Mouse (Mus musculus): ENCODE data around the gene Grxcr1. TPM values are rescaled to one million over a fixed set of nuclear protein-coding genes. Genes with fewer than 3 reads are reported as not detected.
A peak's percentile ranks its signal among the peaks of the same experiment; 100 is the strongest.

Grxcr1 gene
- not detected for total RNA-seq (2021)

DNA sequence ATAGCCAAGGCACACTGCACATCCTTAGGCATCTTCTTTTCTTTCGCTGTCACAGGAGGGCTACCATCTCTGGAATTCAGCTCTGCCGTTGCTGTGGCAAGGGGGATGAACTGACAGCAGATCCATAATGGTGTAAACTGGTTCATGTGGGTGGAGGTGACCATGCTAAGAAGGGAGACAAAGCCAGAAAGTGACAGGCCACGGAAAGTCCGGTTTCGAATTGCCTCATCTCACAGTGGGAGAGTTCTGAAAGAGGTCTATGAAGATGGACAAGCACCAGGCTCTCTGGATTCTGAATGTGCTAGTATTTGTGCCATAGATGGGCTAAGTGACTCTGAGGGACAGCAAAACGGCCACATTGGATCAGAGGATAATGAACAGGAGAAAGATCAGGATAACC is at the start of gene Grxcr1:
Gene Grxcr1 (plus strand): TSS at position 92 of the 400 bp plus-strand sequence.
- DNase-seq: no peak
- intact Hi-C loops (cut with DNase I): no loop called here

DNA sequence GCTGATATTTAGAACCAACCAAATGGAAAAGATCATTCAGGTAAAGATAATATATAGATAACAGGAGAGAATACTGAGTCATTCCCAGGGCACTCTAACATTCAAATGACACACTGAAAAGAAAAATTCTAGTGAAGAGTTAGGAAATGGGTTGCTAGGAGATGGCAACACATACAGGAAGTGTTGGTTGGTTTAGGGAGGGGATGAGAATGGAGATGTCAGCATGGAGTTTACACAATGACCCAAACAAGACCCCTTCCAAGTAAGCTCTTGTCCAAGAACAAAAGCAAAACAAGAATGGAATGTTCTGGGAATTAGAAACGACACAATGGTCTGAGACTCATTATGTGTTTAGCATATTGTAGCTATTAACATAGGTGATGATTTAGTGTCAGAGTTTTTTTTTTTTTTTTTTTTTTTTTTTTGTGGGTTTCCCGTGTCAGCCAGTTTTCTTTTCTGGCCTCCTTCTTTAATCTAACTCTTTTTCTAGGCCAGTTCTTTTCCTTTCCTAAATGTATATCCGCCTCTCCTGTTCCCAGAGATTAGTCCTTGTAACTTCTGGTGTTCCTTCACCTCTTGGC is 49.6 kb upstream of the Grxcr1 start:
- intact Hi-C loops (cut with DNase I): no loop called here
- DNase-seq: no peak

GRCm38 (mm10) chr5:67990426-67990825 is 41.2 kb upstream of the Grxcr1 start:
- DNase-seq: no peak
- intact Hi-C loops (cut with DNase I): no loop called here

- intact Hi-C loops (cut with DNase I): no loop called here
- DNase-seq: no peak
Observed at GRCm38 (mm10) chr5:68002611-68003010, 29.0 kb upstream of the Grxcr1 start.

DNA sequence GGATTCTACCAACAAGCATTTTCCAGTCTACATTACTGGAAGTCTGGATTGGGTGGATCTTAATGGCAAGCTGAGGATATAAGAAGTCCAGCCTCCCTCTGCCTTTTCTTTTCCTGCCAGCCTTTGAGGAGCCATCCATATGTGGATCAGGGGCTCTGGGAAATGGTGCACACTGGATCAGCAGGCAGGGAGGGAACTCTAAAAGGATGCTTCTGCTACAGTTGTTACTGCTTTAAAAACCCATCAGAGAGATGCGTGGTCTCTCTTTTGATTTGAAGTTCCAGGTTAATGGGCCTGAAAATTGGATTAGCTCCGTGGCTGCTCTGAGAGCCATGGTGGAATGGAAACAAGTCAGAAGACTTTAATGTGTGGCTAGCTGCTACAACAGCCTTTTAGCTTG is 27.7 kb upstream of the Grxcr1 start:
- DNase-seq: no peak
- intact Hi-C loops (cut with DNase I): no loop called here

DNA sequence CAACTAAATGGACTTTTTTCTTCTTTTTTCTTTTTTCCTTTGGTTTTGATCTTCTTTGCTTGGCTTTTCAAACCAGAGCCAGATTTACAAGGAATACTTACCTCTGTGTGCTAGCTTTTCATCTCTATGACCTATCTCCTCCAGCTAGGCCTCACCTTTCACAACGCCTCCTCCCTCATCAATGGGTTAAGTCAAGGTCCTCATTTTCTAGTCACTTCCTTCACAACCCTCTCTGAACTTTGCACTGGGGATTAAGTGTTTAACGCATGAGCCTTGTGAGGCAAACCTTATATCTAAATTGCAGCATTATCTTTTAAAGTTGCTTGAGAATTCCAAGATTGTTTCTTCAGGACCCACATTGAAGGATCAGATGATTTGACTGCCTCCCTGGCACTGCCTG is 27.2 kb upstream of the Grxcr1 start:
- DNase-seq: no peak
- intact Hi-C loops (cut with DNase I): no loop called here

- intact Hi-C loops (cut with DNase I): no loop called here
- no peak for DNase-seq
Observed at GRCm38 (mm10) chr5:68007074-68007473, 24.6 kb upstream of the Grxcr1 start.

DNA sequence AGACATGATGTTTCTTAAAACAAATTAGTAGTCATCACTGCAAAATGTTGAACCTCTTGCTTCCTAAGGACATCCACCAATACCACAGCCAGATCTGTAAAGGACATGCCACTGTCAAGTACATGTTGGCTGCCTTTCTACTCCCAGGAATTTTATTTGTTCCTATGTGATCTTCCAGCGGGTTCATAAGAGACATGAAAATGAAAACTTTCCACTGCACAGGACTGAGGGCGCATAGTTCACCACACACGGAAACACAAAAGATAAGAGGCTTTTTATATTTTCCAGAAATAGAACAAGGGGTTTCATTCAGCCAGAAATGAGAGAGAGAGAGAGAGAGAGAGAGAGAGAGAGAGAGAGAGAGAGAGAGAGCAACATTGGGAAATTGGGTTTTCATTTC is 20.1 kb upstream of the Grxcr1 start:
- no peak for DNase-seq
- intact Hi-C loops (cut with DNase I): loop anchor here (5.0 kb wide), 2 partner anchors 164 to 479 kb away; partner anchors contain the start of gene Atp8a1

GRCm38 (mm10) chr5:68012618-68013017 is 19.0 kb upstream of the Grxcr1 start:
- DNase-seq: peak; percentile 83 to 88

GRCm38 (mm10) chr5:68020870-68021269 is 10.8 kb upstream of the Grxcr1 start:
- intact Hi-C loops (cut with DNase I): no loop called here
- no peak for DNase-seq

More at GRCm38 (mm10) chr5:68012618-68013017, 19.0 kb upstream of the Grxcr1 start:
- intact Hi-C loops (cut with DNase I): loop anchor here (1.0 to 5.0 kb wide), 3 partner anchors 165 to 480 kb away; partner anchors contain the start of gene Atp8a1

DNA sequence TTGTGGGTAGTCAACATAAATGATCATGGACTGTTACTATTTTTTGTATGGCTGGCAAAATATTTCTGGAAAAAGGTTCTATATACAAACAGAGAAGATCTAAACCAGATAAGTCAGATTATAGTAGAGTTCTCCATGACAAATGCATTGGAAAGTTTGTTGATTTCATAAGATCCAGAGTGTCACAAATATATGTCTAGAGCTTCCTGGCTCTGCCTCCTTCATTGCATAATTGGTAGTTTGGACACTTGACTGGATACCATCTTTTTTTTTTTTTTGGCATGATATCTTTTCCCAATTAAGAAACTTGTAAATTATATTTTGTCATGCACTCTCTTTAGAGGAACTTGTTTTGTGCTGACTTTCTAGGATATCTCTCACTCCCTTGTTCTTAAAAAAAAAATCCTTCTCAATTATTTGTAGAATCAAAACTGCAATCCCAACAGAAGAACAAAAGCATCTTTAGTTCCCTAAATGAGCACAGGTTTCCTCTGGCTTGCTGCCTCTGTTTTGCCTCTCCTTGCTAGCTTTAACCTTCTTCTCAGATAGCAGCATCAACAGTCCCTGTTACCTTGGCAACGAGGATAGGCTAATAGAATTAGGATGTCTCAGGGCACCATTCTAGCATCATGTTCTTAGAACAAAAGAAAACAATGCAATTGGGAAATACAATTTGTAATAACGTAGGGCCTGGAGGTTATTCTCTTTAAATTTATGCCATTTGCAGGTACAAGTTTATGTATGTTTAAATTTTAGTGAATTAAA is 4.8 kb upstream of the Grxcr1 start:
- intact Hi-C loops (cut with DNase I): no loop called here
- no peak for DNase-seq

DNA sequence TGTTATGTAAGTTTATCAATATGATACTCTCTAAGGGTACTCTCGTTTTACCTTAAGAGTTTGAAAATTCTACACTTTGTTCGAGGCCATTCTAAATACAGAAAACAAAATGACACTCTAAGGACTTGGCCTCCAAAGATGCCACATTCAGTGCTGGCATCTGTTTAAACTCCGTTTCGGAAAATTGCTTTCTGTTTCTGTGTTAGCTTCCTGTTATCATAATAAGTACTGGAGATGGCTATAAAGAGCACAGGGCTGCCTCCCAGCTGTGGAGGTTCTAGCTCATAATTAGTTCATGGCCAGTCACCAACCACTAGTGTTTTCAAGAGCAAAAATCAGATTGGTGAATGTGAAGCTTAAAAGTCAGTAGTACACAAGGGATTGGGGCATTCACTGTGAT is 4.2 kb upstream of the Grxcr1 start:
- intact Hi-C loops (cut with DNase I): no loop called here
- DNase-seq: no peak

- no peak for DNase-seq
- intact Hi-C loops (cut with DNase I): no loop called here
Observed at GRCm38 (mm10) chr5:68033345-68033744, 1.7 kb downstream of the Grxcr1 start.

DNA sequence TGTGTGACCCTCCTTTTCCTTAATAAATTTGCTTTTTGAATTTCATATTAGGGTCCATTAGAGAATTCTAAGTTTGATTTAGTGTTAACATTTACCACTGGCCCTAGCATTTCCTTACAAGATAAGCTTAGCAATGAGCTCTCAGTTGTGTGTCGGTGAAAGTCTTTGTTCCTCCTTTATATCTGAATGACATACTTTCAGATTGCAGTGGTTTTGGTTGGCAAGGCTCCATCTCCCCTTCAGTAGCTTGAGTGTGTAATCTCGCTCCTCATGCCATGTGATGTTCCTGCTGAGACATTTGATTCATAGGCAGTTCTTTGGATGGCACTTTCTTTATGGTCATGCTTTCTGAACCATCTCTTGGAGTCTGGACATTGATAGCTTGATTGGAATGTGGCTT is 7.4 kb downstream of the Grxcr1 start:
- no peak for DNase-seq
- intact Hi-C loops (cut with DNase I): no loop called here

DNA sequence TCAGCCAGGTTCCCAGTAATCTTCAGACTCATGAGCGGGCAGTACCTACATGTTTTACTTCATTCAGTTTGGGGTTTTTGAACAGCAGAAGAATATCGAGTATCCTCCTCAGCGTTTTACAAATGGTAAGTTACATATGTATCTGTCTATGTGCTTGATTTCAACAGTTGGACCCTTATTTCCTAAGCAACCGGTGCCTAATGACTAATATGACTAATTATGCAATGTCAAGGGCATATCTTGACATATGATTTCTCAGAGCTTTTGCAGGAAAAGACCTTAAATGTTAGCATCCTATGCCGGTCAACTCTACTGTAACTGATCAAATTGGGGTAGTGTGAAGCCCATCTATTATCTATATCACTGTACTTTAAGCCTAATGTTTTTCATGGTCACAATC is 11.7 kb downstream of the Grxcr1 start:
- intact Hi-C loops (cut with DNase I): no loop called here
- no peak for DNase-seq

DNA sequence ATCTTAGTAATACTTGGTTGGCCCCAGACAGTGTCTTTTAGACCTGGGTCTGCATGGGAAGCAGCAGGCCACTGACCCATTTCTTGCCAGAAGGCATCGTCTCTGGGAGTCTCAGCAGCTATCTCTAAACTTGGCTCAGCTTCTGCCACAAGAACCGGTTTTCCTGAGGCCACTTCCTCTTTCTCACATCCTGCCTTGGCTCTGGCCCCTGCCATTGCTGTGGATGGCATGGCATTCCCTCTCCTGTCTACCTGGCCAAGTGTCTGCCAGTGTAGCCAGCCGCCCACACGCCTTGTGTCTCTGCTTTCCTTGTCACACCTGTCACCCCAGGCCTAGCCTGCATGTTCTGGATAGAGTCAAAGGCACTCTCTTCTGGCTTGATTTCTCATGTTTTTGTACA is 17.1 kb downstream of the Grxcr1 start:
- no peak for DNase-seq
- intact Hi-C loops (cut with DNase I): no loop called here

DNA sequence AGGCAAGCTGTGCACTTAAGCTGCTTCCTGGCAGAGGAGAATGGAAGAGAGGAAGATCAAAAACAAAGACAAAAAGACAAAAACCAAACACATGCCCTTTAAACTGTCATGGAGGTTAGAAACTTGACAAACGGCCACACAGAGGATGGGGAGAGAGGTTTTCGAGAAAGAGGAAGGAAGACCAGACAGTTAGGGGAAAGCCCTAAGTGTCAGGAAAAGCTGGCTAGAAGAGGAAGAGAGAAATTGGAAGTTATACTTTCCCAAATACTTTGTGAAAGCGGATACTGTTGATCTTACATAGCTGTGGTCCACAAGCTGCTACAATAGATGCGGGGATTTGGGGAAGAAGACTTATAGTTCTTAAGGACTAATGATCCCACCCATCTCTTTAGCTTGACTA is 17.9 kb downstream of the Grxcr1 start:
- DNase-seq: no peak
- intact Hi-C loops (cut with DNase I): no loop called here

GRCm38 (mm10) chr5:68051101-68051500 is 19.5 kb downstream of the Grxcr1 start:
- intact Hi-C loops (cut with DNase I): no loop called here
- DNase-seq: no peak

DNA sequence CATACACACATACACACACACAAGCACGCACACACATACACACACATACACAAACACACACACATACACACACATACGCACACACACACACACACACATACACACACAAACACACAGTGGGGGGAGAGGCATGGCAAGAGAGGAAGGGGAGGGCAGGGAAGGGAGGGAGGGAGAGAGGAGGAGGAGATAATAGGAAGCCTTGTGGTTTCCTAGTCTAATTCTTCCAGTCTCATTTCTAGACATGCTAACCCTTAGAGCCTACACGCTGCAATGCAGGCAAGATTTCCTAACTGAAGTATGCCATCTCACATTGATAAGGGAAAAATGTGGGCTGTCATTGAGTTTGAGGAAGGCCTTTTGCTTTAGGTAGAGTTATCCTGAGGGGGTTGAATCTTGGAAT is 25.9 kb downstream of the Grxcr1 start:
- intact Hi-C loops (cut with DNase I): no loop called here
- DNase-seq: no peak

DNA sequence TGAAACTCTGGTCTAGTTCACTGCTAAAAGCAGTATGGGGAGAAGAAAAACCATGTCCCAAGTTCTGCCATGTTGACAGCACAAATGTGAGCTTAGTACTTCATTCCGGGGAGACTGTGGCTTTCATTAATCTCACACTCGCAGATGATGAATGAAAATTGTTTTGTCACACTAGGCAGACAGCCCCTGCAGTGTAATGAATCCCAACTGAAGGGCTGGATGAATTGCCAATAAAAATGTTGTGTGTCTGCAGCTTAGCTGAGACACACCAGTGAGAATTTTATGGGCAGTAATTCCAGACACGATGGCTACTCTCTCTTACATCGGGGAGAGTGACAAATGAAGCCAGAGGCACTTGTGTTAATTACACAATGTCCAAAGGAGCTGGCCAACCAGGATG is 37.1 kb downstream of the Grxcr1 start:
- DNase-seq: no peak
- intact Hi-C loops (cut with DNase I): no loop called here

DNA sequence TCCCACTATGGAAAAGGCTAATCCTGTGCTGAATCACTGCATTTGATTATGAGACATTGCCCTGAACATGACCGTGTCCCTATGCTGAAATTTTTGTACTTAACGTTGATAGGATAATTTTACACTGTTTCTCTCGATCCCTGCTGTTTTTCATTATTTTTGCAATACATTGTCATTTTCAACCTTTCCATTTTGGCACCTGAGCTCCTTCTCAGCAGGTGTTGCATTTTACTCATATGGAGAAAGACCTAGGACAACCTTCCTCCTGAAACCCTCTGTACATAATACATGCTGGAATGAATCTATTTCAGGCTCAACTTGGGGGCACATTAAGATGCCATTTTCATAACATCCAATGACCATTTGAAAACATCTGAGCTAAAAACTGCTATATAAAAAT is 38.7 kb downstream of the Grxcr1 start:
- no peak for DNase-seq
- intact Hi-C loops (cut with DNase I): no loop called here

DNA sequence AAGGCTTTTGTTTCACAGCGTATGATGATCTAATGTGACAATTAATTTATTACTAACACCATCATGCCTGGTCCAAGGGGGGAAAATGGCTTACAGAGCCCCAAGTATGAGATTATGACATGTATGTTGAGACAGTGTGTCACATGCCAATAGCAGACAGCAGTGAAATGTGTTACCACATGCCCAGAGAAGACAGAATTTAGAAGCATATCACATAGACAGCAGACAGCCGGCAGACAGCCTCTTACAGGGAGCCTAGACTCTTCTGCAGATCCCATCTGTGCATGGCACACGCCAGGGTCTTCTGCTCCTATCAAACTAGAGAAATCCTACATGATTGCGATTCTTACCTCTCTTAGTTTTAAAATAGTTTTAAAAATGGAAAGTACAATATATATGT is 40.2 kb downstream of the Grxcr1 start:
- intact Hi-C loops (cut with DNase I): no loop called here
- no peak for DNase-seq

All from heart, postnatal 36 days (tissue).